Mouse (Mus musculus) 3T3-L1 (cell line): ENCODE measurements around the gene Osbpl8.
A peak's percentile ranks its signal among the peaks of the same experiment; 100 is the strongest.

Source experiments
- DNase-seq: peaks from one replicate; pipeline ENCODE4 v3.0.0-alpha.2; 2015; ENCODE audit warnings: low read depth, low spot score

Gene Osbpl8

GRCm38 (mm10) chr10:111234450-111235288, 70.1 kb downstream of the Osbpl8 start:
- peak; percentile 68 for DNase-seq

DNA sequence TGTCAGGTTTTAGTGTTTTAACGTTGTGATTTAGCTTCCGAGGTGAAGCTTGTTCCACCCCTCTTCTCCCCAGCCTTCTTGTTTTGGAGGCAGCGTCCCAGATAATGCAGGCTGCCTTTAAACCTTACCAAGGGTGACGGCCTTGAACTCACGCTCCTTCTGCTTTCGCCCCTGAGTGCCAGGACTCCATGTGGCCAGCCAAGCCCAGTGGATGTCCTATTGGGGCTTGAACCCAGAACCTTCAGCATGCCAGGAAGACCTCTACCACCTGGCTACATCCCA, 70.7 kb downstream of the Osbpl8 start:
- no peak for DNase-seq

- DNase-seq: no peak
These were observed 72.9 kb downstream of the Osbpl8 start for GRCm38 (mm10) chr10:111237434-111237833.

DNA sequence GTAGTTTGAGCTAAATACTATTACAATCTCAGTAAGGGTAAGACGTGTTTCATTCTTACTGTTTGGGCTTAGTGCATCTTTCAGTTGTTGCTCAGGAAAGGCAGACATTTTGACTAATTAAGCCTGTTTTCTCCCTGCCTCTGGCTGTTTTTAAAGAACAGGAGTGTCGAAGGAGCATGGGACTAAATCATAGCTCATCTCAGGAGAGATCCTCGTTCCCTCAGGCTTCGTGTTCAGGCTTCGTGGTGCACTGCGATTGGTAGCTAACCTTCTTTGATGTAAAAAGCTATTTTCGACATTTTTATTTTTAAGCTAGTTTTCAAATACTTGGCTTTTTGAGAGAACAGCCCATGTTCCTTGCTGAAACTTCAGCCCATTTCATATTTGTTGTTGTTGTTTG, 78.1 kb downstream of the Osbpl8 start:
- DNase-seq: no peak

GRCm38 (mm10) chr10:111247609-111248008, 83.1 kb downstream of the Osbpl8 start:
- no peak for DNase-seq

DNA sequence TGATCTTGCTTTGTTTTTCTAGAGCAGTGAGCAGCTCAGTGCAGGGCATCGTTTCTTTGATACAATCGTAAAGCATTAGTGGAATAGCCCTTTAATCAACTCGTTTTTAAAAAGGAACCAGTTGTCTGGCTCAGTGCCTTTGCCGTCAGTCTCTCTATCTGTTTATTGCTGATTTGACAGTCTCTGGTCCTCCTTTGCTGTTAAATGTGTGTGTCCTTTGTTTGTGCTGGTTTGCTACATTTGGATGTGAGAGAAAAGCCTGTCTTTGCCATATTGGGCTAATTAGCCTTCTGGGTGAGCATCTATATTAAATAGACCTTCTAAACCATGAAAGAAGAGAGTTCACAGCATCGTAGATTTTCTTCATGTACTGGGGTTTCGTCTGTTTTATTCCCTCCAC, 83.6 kb downstream of the Osbpl8 start:
- no peak for DNase-seq

GRCm38 (mm10) chr10:111250192-111250591, 85.6 kb downstream of the Osbpl8 start:
- no peak for DNase-seq

DNA sequence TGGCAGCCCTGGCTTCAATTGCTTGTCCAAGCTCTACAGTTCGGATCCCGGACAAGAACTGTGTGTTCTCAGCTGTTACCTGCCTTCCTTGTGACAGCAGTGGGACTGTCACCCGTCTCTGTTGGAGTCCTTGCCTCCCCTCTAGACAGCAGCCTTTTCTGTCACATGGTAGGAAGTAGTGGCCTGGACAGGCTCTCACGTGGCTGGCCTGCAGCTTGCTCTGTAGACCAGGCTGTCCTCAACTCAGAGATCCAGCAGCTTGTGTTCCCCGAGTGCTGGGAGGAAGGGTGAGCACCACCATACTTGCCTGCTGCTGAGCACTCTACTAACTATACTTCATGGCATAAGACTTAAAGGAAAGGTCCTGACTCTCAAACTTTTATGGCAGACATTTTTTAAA, 87.1 kb downstream of the Osbpl8 start:
- DNase-seq: no peak

GRCm38 (mm10) chr10:111255228-111255627, 90.7 kb downstream of the Osbpl8 start:
- no peak for DNase-seq

DNA sequence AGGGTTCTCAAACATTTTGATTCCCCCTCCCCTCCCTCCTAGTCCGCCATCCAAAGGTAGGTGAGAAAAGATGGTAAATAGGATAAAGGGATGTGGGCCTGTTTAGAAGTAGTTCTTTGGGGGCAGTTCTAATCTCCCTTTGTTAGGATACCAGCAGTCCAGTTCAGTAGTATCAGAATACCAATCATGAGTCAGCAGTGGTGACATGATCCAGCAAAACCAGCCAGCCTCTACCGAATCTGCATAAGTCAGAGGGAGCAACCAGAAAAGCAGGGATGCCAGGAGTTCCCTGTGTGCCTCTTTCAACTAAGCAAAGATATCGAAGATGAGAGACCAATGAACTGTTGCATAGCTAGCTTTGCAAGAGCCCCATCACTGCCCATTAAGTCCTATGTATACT, 91.6 kb downstream of the Osbpl8 start:
- peak; percentile 68 for DNase-seq

- peak; percentile 84 for DNase-seq
These were observed 92.8 kb downstream of the Osbpl8 start for GRCm38 (mm10) chr10:111257358-111257757.

DNA sequence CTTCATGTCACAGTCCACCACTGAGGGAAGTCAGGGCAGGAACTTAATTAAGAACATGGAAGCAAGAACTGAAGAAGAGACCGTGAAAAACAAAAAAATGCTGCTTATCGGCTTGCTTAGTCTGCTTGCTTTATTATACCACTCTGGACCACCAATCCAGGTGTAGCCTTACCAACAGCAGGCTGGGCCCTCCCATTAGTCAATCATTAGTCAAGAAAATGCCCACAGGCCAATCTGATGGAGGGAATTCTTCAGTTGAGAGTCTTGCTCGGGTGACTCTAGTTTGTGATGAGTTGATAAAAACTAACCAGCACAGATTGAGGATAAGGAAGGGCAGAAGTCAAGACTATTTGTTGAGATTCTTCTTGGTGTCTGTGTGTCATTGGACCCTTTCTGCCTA, 93.7 kb downstream of the Osbpl8 start:
- DNase-seq: no peak

- no peak for DNase-seq
These were observed 107.1 kb downstream of the Osbpl8 start for GRCm38 (mm10) chr10:111271687-111272086.

DNA sequence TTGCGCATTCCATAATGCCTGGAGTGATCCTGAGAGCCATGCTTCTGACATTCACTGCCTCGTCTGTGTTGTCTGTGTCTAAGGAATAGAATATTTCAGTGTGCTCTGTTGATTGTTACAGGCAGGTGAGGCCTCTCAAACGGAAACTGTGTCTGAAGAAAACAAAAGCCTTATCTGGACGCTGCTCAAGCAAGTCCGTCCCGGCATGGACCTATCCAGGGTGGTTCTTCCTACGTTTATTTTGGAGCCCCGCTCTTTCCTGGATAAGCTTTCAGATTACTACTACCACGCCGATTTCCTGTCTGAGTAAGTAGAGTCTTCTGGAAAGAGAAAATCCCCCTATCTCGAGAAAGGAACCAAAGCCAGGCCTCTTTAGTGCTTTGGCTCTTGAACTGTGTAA, 108.4 kb downstream of the Osbpl8 start:
- DNase-seq: no peak

- no peak for DNase-seq
These were observed 109.0 kb downstream of the Osbpl8 start for GRCm38 (mm10) chr10:111273463-111274088.

DNA sequence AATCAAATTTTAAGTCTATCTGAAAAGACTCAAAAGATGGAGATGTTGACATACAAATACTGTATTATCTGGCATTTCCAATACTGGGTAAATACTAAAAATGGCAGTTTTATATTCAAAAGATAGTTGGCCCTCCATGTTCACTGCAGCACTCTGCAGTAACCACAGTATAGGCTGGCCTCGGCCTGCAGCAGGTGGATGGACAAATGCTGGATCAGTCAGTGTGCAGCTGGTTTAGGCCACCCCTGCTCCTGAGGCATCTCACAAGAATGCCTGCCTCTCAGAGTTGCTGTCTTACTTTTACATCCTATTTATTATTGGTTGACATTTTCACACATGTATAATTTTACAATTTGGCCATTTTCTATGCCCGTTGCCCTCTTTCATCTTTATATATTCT, 111.3 kb downstream of the Osbpl8 start:
- no peak for DNase-seq

GRCm38 (mm10) chr10:111297631-111298030, 133.1 kb downstream of the Osbpl8 start:
- no peak for DNase-seq

DNA sequence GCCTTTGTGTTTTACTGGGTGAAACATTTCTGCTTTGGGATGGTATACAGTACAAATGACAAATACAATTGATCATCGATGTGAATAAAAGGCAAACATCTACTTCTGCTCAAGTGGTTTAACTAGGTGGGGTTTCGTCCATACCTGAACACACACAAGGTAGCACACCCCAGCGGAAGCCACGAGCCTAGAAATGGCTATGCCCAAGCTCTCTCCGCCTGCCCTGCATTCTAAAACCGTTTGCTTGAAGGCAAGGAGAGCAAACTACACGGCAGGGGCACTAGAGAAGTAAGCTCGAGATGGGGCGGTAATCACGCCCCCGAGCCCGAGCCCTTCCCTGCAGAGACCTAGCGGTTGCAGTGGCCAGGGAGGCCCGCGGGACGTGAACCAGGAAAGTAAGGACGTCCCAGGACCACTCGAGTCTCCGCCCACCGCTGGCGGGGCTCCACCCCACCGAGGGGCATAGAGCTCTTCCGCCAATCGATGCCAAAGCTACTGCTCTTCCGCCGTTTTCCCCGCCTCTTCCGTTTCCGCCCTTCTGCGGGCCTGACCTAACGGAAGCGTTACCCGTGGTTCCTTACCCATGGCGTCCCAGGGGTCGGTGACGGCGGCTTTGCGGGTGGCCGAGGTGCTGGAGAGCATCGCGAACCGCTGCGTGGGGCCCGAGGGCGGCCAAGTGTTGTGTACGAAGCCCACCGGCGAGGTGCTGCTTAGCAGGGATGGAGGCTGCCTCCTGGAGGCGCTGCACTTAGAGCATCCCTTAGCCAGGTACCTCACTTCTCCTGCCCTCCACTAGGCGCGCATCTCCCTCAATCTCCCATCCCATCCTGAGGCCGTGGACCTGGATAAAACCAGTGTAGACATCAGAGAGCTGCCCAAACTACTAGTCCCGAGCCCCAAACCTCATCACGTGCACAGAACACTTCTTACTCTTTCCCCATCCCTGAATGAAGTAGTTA, 133.9 kb downstream of the Osbpl8 start, which contains the start of gene Bbs10:
TSS of gene Bbs10 (plus strand) at position 540 of the 959 bp plus-strand sequence.
- DNase-seq: peak; percentile 97

- DNase-seq: peak; percentile 67
These were observed 135.0 kb downstream of the Osbpl8 start for GRCm38 (mm10) chr10:111299591-111299990.

DNA sequence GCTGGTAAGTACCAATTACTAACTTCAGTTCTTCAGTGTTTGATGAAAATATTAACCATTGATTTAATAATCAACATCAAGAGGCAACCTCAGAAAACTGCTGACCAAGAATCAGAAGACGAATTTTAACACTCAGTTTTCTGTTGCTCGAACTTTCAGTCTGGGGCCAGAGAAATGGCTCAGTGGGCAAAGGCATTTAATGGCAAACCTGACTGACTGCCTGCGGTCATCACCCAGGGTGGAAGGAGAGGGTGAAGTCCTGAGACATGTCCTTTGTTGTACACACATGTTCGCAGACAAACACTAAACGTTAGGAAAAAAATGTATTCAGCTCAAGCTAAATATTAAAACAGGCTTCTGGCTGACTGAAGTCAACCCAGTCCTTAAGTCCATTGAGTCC, 136.5 kb downstream of the Osbpl8 start:
- DNase-seq: no peak

DNA sequence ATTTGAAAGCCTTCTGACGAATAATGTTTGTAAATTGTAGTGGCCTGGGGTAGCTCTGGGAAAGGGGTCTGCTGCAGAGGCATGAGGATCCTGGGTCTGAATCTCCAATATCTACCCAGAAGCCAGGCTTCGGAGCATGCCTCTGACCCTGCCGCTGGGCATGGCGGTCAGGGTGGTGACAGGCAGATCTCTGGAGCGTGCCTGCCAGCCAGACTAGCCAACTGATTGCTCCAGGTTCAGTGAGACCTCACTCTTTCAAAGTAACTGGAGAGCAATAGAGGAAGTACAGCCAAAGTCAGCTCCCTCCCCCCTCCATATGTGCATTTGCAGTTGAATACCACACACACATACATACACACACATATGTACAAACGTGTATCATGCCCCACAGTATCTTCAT, 137.9 kb downstream of the Osbpl8 start:
- no peak for DNase-seq

DNA sequence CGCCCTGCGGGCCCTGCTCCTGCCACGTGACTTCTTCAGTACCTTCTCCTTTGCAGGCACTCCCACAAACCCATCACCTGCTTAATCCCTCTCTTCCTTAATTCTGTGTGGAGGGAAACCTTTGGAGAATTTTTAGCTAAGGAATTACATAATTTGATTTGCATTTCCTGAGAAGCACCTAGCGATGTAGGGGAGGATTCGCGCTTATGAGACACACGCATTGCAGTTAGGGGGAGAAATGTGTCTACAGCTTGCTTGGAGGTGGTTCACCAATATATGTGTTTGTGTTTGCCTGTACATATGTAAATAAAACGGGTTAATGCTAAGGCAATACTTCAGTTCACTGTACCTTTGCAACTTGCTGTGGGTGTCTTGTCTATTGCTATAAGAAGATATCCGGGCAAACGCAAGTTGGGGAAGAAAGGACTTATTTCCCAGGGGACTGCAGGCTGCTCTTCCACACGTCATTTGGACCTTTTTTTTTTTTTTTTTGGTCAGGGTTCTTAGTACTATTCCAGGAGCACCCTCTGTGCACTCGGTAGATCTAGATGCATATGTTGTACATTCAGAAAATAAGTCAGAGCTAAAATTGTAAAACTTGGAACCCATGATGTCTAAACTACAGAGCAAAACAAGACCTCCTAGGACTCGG, 144.4 kb downstream of the Osbpl8 start:
- DNase-seq: no peak
